Mouse (Mus musculus) monocyte, adult 2 months (primary cell): ENCODE results near the gene Hist1h2be.
A peak's percentile ranks its signal among the peaks of the same experiment; 100 is the strongest.
"Not testable (repeated sequence)": the region's sequence is repeated elsewhere in the genome, so short reads cannot be mapped to it uniquely, and the experiment has no call there.

Experiments
- DNase-seq, 2 experiments: peaks; one replicate each; pipeline ENCODE4 v3.0.0; 2022; ENCODE audit warnings: low spot score in 2 of 2, low read depth in 1 of 2

Gene Hist1h2be

DNA sequence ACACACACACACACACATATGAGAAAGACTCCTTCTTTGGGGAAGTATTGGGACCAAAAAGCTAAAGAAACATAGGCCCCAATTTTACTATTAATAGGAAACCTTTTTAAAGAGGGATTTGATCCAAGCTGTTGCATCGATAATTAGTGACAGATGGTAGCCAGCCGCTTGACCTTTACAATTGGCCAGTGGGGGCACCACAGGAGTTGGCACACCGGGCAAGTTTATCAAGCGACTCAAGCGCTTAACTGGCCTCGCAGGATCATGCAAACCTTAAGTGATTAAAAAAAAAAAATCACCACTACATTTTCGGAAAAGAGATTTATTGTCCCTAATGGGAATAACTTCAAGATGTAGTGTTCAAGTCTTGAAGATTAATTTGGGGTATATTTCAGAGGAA, 28.3 kb downstream of the Hist1h2be start:
- no peak for DNase-seq

DNA sequence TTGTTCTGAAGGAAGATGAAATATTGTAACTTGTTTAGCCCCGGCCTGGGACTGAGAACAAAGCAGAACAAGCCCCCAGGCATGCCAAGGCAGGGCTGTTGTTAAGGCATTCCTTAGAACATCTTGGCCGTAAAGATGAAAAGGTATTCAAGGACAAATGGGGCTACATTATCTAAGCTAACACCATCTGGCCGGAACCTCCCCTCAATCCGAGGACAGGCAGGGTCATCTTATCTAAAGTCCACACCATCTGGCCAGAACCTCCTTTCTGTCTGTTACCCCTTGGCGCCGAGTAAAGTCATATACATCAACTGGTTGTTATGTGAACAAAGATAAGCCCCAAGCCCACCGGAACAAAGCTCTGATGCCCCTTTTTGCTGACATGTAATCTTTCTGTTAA, 29.0 kb downstream of the Hist1h2be start:
- DNase-seq = not testable (repeated sequence)

DNA sequence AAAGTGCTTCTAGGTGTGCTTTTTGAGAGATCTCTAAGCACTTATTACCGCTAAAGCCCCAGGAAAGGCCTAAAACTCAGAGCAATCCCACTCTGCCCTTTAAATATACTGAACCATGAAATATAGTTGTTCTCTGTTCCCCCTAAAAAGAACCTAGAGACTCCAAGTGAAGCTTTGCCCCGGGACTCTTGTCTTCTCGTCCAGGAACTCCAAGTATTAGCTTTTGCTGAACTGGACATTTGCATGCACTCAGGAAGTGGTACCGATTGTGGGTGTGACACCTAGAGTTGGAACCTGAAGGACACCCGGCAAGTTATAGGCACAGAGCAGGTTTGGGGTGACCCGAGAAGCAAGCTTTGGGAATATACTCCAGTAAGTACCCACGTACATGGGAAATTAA, 29.7 kb downstream of the Hist1h2be start:
- DNase-seq = no peak

DNA sequence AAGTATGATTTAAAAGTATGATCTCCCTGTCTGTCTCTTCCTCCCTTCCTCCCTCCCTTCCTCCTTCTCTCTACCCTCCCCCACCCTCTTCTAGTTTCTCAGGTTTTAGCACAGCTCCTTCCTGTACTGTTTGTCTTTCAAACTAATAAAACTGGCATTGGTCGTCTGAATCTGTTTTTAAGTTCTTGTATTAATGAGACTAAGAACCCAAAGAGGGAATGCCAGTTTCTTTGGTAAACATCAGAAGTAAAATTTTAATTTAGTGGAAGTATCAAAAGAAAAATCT, 34.0 kb downstream of the Hist1h2be start:
- DNase-seq = no peak

DNA sequence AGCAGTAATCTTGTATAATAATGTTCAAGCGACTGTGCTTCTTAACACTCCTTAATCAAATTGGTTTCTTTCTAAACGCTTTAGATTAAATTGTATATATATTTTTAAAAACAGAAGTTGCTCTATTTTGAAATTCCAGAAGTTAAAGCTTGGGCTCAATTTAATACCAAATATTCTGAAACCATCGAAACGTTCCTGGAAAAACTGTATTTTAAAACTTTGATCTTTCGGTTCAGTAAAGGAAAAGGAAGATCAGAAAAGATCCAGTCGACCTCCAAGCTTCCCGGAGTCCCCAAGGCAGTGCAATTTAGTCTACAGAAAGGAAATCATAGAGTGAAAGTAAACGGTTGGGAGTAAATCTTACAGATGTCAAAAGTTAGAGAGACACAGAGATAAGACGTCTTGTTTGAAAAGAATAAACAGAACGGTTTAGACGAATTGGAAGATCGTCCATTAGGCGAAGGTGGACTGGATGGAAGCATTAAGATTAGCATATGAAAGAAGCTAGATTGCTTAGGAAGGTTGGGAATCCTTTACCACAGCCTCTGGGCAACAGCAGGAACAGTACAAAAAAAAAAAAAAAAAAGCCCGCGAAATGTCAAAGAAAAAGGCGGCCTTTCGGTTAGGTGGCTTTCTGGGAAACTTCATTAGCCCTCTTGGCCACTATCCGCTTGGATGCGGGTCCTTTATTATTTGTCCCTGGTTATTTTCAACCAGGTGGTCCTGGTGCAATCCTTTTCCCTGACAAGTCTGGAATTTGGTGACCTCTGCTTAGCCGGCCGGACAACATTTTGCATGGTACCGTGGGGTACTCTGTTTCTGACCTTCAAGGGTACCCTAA, 34.6 kb downstream of the Hist1h2be start:
- DNase-seq = no peak

DNA sequence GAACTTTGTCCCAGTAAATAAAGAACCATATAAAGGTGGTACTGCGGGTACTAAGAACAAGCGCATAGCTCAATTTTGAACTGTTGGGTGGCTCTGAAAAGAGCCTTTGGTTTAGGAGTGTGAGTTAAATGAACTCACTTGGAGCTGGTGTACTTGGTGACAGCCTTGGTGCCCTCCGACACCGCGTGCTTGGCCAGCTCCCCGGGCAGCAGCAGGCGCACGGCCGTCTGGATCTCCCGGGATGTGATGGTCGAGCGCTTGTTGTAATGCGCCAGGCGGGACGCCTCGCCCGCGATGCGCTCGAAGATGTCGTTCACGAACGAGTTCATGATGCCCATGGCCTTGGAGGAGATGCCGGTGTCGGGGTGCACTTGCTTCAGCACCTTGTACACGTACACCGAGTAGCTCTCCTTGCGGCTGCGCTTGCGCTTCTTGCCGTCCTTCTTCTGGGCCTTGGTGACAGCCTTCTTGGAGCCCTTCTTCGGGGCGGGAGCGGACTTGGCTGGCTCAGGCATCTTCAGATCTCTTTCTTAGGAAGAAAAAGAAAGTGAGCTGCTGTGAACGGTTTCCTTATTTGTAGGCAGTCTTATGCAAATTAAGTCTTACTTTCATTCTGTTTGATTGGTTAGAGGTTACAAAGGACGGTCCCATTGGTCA, 35.4 kb downstream of the Hist1h2be start:
- DNase-seq = peak; percentile 64 to 66

DNA sequence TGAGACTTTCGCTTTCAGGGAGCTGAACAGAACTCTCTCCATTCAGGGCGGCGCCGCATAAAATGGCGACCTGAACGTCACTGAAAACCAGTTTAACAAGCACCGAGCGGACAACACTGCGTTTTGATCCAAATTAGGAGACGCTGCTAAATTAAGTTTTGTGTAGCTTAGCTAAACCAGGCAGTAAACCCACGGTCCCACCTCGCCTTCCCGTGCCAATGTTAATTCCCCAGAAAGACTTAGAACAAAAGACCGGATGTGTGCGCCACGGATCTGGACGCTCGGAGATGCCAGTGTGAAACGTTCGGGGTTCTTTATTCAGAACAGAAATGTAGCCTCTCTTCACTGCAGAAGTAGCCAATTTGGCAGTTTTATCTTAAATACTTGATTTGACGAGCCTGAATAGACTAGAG, 35.9 kb downstream of the Hist1h2be start:
- DNase-seq = peak in 1 of 2 experiments; percentile 69

DNA sequence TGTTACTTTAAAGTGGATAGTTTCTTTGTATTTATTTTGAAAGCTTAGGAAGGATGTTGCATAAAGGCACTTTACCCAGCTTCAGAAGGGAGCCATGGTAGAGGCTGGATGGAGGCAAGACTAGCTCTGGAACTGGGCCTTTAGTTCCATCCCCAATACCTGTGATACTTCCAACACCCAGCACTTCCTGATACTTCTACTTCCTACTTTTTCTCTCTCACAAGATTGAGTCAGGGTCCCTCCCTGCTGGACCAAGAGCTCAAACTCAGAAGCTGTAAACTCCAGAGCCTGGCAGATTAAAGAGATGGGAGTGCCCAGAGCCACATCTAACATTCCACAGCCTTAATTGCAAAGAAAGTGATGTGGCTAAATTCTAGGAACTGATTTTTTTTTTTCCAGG, 36.6 kb downstream of the Hist1h2be start:
- no peak for DNase-seq

DNA sequence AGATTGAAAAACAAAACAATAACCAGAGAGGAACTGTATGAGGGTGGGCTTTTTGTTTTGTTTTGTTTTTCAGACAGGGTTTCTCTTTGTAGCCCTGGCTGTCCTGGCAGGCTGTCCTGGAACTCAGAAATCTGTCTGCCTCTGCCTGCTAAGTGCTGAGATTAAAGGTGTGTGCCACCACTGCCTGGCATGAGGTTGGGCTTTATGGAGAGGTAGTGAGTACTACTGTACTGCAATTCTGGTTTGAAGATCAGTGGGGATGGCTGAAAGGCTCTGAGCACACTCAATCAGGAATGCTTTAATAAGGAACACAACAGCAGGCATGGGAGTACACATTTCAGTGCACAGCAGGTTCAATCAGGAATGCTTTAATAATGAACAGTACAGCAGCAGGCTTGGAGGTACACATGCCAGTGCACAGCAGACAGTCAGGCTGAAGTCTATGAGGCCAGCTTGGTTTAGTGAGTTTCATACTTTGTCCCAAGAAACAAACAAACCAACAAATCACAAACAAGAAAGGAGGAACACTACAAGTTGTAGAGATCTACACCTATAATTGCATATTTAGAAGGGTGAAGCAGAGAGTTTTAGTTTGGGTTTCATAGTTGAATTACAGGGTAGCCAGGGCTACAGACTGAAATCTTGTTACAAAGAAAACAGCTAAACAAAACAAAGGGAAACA, 37.4 kb downstream of the Hist1h2be start:
- no peak for DNase-seq

DNA sequence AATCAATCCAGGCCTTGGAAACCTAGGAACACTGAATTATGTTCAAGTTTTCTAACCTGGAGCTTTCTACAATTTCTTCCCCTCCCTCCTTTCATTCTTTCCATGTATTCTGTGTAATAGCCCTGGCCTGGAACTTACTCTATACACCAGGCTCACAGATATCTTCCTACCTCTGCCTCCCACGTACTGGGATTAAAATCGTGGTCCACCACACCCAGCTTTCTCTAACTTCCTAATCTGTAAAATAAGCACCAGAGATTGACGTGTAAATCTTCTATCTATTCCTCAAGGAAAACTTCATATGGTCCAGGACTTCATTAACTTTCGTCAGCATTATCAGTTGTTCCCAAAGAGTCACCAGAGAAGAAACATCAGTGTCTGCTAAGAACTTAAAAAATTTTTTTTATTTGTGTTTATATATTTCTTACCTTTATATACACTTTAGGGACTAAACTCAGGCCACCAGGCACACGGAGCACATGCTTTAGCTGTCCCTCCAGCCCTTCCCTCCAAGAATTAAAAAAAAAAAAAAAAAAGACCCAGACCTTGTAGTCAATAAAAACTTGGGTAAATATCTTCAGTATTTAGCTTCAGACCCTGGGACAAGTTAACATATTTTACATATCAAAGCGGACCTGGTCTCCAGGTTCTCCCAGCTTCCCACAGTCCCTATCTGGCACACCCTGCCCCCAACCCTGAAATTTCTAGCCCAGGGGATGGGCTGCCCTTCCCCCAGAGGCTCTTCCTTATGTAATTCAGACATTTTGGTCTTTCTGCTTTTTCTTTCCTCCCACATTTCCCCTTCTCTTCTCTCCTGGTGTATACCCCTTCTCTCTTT, 38.5 kb downstream of the Hist1h2be start:
- no peak for DNase-seq

DNA sequence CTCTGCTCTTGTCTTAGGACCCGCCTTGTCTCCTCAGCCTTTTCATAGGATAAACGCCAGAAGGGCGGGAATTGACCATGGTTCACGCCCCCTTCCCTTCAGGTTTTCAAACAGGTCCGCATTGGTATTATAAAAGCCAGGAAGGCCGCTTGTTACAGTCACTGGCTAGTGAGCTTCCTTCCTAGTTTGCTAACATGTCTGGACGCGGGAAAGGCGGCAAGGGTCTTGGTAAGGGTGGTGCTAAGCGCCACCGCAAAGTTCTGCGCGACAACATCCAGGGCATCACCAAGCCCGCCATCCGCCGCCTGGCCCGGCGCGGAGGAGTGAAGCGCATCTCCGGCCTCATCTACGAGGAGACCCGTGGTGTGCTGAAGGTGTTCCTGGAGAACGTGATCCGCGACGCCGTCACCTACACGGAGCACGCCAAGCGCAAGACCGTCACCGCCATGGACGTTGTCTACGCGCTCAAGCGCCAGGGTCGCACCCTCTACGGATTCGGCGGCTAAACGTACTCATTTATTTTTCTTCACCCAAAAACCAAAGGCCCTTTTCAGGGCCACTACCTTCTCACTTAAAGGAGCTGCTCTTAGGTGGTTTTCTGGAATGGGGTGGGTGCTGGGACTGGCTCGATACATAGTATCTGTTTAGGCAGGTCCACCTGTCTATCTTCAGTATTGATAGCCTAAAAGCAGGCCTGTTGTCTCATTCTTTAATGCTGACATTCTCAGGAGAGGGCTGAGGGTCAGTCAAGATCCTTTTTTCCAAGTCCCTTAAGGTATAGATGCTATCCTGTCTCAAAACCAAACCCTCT, 39.3 kb downstream of the Hist1h2be start, which contains the start of gene Hist1h4d:
TSS of gene Hist1h4d (plus strand) at position 191 of the 811 bp plus-strand sequence.
- peak; percentile 87 to 93 for DNase-seq

DNA sequence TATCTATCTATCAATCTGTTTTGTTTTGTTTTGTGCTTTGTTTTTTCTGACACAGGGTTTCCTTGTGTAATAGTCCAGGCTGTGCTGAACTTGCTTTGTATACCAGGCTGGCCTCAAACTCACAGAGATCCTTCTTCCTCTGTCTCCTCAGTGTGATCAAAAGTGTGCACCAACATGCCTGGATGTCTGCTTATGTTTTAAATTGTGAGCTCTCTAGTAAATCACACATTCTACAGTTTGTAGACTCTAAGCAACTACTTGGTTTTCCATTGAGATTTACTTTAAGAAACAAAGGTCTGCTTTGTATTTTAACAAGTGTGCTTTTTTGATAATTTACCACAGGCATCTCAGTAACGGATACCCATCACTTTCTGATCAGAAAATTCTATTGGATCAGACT, 43.1 kb downstream of the Hist1h2be start:
- DNase-seq = no peak

DNA sequence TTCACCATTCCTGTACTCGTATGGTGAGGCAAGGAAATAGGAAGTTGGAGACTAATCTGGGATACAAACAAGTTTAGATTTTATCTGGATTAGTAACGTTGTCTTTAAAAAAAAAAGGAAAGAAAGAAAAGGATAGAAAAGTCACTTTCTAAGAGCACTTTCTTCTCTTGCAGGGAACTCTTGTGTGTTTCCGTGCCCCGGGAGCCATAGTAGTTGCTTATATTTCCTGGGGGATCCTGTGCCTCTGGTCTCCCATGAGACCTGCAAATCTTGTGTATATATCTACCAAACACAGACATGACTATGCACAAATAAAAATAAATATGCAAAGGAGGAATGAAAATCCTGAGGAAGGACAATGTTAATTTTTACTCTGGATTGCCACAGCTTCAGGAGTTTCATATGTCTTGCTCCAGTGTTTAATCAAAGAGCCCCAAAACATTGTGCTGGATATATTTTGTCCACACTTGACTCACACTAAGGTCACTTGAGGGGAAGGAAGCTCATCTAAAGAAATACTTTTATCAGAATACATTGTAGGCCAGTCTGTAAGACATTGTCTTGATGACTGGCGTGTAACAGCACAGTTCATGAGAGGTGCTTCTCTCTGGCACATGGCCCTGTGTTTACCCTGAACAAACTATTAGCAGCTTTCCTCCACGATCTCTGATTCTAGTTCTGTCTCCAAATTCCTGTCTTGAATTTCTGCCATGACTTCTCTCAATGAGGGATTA, 43.9 kb downstream of the Hist1h2be start:
- DNase-seq = no peak

DNA sequence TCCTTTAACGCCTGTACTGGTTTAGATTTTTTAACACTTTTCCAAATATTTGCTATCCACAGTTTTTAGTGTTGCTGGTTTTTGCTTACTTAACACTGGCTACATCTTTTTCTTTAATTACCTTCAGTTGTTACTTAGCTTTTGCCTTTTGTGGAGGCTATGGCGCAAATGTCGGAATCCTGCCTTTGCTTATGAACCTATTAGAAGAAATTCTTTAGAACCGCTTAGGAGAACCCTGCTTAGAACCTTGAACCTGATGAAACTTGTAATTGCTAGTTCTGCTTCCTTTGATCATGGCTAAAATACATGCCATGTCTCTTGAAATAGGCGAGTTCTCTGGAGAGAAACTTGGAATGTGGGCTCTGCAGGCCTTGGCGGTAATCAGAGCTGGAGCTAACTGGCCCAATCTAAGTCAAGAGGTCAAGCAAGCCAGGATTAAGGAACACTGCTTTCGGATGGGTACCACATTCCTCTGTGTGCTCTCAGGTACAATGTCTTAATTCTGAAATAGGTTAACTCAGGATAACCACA, 44.5 kb downstream of the Hist1h2be start:
- no peak for DNase-seq

DNA sequence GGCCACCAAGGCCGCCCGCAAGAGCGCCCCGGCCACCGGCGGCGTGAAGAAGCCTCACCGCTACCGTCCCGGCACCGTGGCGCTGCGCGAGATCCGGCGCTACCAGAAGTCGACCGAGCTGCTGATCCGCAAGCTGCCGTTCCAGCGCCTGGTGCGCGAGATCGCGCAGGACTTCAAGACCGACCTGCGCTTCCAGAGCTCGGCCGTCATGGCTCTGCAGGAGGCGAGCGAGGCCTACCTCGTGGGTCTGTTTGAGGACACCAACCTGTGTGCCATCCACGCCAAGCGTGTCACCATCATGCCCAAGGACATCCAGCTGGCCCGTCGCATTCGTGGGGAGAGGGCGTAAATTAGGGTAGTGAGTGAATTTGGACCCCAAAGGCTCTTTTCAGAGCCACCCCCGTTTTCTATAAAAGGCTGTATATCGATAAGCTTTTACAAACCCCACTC, 45.0 kb downstream of the Hist1h2be start:
- not testable (repeated sequence) for DNase-seq

DNA sequence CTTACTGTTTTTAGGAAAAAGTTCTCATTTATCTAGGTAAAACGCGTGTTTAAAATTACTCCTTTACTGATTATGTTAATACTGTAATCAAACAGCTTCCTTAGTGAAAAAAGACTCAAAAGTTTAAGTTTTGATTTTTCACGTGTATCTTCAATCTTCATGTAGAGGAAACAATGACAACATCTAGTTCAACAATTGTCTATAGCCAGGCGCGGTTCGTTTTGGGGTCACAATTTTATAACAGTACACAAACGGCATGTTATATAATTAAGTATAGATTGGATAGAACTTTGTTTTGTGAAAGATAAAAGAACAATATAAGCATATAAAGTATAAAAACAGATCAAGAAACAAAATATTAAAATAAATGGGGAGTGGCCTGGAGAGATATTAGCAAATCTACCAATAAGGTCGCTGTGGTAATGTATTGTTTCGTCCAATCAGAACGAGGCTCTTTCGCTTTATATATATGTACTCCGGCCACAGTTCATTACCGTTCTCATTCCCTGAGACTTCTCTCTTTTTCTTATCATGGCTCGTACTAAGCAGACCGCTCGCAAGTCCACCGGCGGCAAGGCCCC, 45.6 kb downstream of the Hist1h2be start, which contains the start of gene Hist1h3d:
TSS of gene Hist1h3d (plus strand) at position 493 of the 581 bp plus-strand sequence.
- DNase-seq = peak in 1 of 2 experiments; percentile 61

DNA sequence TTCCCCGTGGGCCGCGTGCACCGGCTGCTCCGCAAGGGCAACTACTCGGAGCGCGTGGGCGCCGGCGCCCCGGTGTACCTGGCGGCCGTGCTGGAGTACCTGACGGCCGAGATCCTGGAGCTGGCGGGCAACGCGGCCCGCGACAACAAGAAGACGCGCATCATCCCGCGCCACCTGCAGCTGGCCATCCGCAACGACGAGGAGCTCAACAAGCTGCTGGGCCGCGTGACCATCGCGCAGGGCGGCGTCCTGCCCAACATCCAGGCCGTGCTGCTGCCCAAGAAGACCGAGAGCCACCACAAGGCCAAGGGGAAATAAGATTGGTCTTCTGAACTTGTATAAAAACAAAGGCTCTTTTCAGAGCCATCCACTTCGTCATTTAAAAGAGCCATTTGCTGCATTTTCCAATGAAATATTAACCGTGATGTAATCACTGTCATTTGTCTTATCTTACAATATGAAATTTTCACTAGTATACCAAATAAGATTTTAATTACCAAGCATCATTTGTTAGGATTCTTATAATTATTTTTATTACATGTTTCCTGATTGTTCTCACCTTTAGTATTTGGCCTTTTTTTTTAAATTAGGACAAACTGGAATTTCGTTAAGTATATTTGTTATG, 46.3 kb downstream of the Hist1h2be start:
- DNase-seq = not testable (repeated sequence)

DNA sequence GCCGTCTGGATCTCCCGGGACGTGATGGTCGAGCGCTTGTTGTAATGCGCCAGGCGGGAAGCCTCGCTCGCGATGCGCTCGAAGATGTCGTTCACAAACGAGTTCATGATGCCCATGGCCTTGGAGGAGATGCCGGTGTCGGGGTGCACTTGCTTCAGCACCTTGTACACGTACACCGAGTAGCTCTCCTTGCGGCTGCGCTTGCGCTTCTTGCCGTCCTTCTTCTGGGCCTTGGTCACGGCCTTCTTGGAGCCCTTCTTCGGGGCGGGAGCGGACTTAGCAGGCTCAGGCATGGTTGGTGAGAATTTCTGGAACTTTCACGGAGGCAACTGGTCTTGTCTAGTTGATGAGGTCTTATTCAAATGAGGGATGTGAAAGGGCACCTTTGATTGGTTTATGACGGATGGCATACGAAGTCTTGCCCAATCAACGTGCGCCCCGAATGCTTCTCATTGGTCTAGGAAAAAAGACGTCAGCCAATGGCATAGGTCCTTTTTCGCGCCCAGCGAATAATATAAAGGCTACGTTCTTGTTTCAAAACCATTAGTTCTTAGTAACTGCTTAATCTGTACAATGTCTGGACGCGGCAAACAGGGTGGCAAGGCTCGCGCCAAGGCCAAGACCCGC, 46.9 kb downstream of the Hist1h2be start, which contains the start of the genes Hist1h2bf and Hist1h2ad:
TSS of gene Hist1h2bf (minus strand) at position 299 of the 627 bp plus-strand sequence.
TSS of gene Hist1h2ad (plus strand) at position 484 of the 627 bp plus-strand sequence.
- DNase-seq = peak; percentile 82 to 87
